Mouse (Mus musculus) embryonic stem cell, embryonic (primary cell): ENCODE measurements at regions not wholly inside any gene's neighbourhood (a gene's known extent, or its start where the extent isn't known, plus 50 kb on each side); places are given as distances from the start of the nearest gene placed in this dataset.

Source experiments
- CTCF ChIA-PET, 4 experiments: fragments of 300-600 bp in 2 of 4; fragments of 350-600 bp in 2 of 4; sonication (Branson Sonifier 250); formaldehyde crosslinking; loops; one replicate each; lab custom pipeline; 2022; ENCODE audit warnings: inconsistent platforms in 2 of 4; lab: Charles Lee
- POLR2A ChIA-PET, 4 experiments: fragments of 300-600 bp in 2 of 4; fragments of 350-600 bp in 2 of 4; sonication (Branson Sonifier 250); formaldehyde crosslinking; loops; one replicate each; lab custom pipeline; 2022; ENCODE audit warnings: antibody characterized with exemption in 4 of 4, inconsistent platforms in 1 of 4; lab: Charles Lee

DNA sequence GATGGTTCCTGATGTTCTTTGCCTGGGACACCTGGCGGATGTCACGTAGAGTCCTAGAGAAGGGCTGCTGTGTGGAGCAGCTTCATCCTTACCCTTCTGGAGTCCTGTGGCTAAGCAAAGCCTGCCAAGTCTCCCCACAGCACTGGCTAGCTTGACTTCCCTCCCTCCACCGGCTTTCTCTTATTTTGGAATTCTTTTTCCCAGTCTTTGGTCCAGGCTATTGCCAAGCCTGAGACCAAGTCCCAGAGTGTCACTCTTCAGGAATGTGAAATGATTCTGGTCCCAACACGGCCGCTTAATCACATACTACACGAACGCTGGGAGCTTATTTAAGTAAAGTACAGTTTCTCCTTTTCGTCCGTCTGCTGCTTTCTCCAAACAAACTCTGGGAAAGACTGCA is 146.4 kb downstream of the Fndc1 start:
- ChIA-PET CTCF (no interaction called here), POLR2A (no interaction called here)

DNA sequence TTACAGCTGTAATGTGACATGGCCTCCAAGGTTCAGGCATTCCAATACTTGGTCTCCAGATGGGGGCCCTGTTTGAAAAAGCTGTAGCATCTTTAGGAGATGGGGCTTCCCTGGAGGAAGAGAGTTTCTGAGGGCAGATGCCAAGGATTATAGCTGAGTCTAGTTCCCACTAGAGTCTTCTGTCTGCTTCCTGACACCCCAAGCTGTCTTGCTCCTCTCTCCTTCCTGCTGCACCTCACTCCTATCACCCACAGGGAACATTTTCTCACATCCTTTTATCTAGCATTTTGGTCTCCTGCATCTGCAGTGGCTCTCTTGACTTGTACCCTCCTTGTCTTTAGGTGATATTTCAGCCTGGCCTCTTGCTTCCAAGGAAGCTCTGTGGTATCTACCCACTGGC is 147.3 kb downstream of the Fndc1 start:
- POLR2A ChIA-PET: no interaction called here
- CTCF ChIA-PET: no interaction called here

DNA sequence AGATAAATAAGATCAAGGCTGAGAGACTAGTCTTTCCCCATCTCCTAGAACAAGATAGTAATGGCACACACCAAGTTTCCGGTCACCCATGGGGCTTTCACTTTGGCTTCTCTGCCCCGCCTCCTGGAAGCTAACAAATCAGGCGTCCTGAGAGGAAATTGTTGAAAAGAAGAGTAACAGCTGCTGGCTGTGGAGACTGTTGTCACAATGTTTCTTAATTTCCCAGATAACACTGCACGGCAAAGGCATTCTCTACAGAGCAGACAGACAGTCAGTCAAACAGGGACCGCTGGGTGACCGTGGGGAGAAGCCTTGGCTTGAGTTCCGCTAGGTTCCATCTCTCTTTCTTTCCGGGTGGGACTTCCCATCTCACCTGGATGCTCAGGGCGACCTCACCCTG is 148.2 kb downstream of the Fndc1 start:
- ChIA-PET CTCF (no interaction called here), POLR2A (no interaction called here)

DNA sequence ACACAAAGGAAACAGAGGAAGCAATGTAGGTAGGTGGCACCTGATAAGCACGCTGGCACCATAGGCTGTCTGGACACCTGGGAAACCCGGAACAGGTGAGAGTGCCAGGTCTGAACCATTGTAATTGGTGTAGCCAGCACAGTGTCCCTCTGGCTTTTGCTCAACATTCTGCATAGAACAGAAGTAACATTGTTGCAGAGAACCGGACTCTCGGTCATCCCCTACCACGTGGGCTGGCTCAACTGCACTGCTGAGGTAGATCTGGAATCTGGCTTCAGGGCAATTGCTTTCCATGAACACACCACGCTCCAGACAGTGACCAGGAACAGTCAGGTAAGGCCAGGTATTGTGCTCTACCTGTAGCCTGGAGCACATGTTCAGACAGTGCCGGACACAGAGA is 149.3 kb downstream of the Fndc1 start:
- ChIA-PET CTCF (no interaction called here), POLR2A (no interaction called here)

DNA sequence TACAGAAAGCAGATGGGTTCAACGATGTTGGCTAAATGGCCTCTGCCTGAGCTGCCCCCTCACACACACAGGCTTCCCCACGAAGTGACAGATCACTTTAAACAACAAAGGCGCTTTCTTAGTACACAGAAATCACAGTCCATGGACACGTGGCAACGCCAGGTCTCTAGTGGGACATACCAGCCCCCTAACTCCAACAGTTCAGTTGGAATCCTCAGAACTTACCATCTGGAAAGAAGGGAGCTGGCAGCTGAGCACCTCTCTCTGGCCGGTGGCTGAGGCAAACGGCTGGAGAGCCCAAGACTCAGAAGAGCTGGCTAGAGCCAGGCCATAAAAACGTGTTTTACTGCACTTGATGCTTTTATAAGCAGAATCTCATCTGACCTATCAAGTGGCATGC is 149.8 kb downstream of the Fndc1 start:
- POLR2A ChIA-PET: no interaction called here
- CTCF ChIA-PET: no interaction called here

DNA sequence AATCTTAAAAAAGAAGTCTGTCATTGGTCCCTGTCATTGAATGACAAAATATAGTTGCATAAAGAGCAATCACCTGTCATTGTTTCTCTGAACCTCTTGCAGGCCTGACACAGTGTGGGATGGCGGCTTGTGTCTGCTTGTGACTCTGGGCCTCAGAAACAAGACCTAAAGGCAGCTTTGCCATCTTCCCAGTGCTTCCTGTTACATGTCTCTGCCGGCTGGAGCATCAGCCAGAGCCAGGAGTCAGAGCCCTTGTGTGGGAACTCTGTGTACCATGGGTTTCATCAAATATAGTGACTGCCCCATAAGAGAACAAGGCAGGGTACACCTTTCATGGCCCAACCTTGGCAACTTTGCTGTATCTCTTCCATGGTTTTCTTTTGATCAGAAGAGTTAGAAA is 150.3 kb downstream of the Fndc1 start:
- ChIA-PET POLR2A (no interaction called here), CTCF (no interaction called here)

DNA sequence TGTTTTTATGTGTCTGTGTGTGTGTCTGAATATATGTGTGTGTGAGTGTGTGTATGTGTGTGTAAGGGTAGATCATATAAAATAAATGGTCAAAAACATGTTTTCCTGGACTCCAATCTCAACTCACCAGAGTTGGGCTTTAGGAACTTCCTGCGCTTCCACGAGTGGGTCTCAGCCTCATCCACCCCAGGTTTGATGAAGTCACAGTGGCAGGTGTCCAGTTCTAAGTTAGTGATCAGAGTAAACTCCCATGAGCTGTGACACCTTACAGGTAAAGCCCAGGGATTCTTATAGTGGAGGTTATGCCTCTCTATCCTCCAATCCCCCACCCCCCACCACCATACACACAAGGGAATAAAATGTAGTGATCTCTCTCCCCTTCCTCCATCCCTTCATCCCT is 152.6 kb downstream of the Fndc1 start:
- ChIA-PET POLR2A (no interaction called here), CTCF (interaction anchor here in 1 of 4 experiments (0.7 kb wide), 1 partner anchor 25 kb away, joined by 6 read pairs; no protein-coding TSS in a partner anchor)

DNA sequence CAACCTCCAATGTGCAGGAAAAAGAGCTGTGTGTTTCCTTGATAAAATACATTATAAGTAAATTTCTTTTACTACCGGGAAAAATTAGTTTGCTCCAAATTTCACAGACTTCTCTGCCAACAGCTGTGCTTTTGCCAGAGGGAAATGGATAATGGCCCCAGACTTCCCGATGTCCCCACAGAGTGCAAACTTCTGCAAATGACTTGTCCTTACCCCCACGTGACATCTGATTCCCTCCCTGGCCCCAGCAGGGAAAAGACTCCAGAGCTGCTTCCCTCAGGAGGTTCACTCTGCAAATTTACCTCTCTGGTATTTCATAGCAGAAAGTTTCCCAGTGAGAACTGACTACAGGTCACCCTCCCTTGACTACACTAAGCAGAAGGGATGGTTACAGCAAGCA is 159.3 kb downstream of the Fndc1 start:
- CTCF ChIA-PET: interaction anchor here in 2 of 4 experiments (0.6 to 0.8 kb wide), 2 partner anchors 49 to 154 kb away, joined by 3 read pairs; no protein-coding TSS in a partner anchor
- POLR2A ChIA-PET: interaction anchor here in 1 of 4 experiments (0.8 kb wide), 1 partner anchor 162 kb away, joined by 3 read pairs; no protein-coding TSS in a partner anchor

DNA sequence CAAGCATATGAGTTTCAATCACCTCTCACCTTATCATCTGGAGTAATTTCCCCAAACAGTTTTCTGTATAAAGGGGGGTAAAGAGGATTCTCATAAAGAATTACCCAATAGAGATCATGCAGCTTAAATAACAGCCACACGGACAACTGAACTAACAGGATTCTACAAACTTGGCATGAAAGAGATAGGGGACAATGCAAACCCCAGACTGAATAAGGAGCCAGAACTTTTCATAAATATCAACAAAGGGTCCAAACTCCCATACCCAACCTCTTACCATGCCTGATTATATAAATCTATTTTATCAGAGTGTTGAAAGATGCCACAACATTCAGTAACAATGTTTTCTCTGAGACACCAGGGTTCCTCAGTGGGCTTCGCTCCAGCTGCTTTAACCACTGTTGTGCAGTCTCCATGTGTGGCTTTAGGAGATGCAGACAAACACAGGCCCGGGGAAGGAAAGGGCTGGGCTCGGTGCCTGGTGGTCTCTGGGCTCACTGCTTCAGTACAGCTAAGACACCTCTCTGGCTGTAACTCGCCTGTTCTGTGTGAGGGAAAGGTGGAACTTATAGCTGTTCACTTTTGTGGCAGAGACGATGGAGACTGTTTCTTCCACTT is 160.2 kb downstream of the Fndc1 start:
- ChIA-PET POLR2A (no interaction called here), CTCF (interaction anchor here in 1 of 4 experiments (0.8 kb wide), 1 partner anchor 155 kb away, joined by 3 read pairs; no protein-coding TSS in a partner anchor)

DNA sequence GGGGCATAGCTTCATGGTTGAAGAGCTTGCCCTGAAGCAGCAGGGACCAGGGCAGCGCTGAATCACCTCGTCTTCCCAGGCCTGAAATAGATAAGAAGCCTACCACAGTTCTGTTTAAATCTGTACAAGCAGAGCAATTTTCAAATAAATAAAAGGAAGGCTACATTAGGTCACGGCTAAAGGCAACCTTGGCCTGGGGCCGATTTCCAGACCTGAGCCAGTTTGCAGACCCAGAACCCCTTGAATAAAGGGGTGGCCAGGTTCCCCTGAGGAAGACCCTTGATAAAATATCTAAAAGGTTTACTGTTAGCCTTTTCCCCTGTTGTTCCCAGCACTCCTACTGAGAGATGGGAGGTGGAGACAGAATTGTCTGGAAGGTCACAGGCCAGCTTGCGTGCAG is 160.9 kb downstream of the Fndc1 start:
- POLR2A ChIA-PET: no interaction called here
- CTCF ChIA-PET: no interaction called here

DNA sequence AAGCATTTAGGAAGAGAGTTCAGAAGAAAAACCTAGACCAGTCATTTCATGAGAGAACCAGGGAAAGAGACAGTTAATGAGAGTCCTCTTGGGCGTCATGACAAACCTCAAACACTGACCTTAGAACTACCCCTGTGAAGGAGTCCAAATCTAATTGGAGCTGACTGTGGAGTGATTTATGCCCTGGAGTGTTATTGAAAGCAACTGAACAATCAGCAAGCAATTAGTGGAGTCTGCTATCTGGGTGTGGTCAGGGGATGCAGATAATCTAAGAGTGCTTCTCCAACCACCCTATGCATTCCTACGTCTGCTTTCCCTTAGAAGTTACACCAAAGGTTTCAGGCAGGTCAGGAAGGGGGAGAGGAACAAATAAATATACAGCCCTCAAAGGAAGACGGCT is 161.4 kb downstream of the Fndc1 start:
- ChIA-PET POLR2A (no interaction called here), CTCF (no interaction called here)

DNA sequence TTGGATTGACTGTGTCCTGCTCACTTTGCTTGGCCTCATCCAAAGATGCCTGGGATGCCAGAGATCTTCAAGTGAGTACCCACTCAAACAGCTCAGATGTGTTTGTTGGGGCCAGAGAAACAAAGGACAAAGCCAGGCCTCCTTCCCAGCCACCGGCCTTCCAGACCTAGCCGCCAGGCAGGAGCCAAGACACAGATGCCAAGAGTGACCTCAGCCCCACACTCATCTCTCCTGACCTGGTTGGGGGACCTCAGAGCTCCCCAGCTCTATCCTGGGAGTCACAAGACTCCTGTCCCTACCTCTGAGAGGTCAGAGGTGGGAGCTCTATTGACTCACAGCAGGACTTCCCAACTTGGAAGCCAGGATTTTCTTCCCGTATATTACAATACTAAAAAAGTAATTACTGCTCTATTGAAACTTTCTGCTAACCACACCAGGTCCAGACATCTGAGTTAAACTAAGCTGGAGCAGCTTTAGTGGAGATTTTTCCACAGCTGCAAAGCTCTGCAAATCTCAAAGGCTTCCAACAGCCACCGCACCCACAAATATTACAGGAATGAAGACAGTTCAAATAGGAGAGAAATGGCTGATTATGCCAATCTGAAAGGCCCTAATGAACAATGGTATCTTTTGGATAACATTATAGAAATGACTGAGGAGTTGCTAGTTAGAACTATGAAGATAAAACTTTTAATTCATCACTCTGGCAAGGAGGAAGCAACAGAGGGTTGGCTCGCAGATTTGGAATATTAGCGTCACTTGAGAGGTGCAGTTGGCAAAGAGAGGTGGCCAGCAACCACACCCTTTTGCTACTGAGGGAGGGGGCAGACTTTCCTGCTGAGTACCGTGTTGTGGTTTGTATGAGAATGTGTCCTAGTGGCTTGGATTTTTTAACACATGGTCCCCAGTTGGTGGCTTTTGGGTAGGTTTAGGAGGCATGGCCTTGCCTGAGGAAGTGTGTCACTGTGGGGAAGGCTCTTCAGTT is 162.9 kb downstream of the Fndc1 start:
- CTCF ChIA-PET: no interaction called here
- POLR2A ChIA-PET: no interaction called here

DNA sequence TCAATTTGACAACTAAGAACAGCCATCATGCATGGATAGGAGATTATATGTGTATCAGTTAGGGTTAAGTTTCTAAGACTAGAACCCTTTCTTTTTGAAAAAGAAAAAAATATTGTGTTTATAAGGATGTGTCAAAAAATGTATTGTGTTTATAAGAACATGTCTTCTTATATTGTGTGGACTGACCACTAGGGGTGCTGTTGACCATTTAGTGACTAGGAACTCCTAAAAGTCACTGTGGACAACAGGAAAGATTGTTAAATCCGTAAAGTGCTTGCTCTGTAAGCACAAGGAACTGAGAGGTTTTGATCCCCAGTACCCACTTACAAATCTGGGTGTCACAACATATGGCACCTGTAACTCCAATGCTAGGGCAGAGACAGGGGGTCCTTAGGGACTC is 170.6 kb downstream of the Fndc1 start:
- CTCF ChIA-PET: interaction anchor here in 3 of 4 experiments (0.6 to 0.7 kb wide), 3 partner anchors 16 to 890 kb away, joined by 3 read pairs; no protein-coding TSS in a partner anchor

DNA sequence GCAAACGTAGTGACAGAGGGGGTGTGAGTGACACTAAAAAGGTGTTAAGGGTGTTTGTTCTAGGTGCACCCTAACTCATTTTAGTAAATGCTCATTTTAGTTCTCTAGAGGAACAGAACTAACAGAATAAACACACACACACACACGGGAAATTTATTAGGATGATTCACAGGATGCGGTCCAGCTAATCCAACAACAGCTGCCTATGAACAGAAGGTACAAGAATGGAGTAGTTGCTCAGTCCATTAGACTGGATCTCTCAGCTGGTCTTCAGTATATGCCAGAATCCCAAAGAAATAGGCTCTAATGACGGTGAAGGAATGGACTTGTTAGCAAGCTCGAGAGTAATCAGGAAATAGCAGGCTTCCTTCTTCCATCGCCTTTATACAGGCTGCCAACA is 171.1 kb downstream of the Fndc1 start:
- ChIA-PET POLR2A (no interaction called here), CTCF (interaction anchor here in 2 of 4 experiments (0.5 to 0.6 kb wide), 3 partner anchors 41 to 601 kb away, joined by 3 read pairs; no protein-coding TSS in a partner anchor)

More for the DNA sequence above, 170.6 kb downstream of the Fndc1 start:
- POLR2A ChIA-PET: interaction anchor here in 1 of 4 experiments (1.2 kb wide), 1 partner anchor 11 kb away, joined by 3 read pairs; no protein-coding TSS in a partner anchor

DNA sequence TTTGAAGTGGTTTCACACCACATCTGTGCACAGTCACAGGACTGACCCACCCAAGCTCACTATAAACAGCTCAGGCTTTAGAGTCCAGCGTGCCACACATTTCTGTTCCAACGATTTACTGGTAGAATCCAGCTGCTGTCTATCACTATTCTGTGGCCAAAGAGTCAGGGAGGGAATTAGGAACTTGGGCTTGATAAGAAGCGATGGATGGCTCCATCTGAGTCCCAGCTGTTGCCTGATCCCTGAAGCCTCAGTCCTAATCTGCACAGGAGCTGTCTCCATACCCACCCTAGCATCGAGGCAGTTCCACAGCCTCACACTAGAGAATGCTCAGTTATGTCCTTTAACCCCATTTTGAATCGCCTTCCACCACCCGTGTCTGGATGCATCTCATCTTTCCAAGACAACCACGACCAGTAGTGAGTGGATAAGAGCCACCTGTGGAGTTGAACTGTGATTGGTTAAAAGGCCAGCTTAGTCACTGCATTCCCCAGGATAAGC is 173.0 kb downstream of the Fndc1 start:
- CTCF ChIA-PET: interaction anchor here in 3 of 4 experiments (0.5 to 0.8 kb wide), 5 partner anchors 10 to 330 kb away, joined by 3 to 5 read pairs (median 3); no protein-coding TSS in a partner anchor
- POLR2A ChIA-PET: no interaction called here

DNA sequence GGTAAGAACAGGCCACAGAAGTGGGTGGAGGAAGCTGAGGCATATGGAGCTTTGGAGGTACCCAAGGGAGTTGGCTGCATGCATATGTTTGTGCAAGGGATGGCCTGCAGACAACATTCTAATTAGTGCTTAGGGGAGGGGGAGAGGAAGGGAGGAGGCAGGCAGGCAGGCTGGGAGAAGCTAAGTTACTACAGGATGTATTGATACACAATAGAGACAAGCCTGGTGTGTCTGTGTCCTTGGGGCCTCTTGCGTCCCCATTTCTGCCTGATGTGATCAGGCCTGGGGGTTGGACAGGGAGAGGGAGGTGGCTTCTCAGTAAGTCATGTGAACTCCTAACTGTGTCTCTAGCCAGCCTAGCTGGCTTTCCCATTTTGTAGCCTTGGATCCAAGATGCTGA is 175.1 kb downstream of the Fndc1 start:
- ChIA-PET POLR2A (no interaction called here), CTCF (interaction anchor here in 1 of 4 experiments (1.0 to 1.3 kb wide), 2 partner anchors 10 to 170 kb away, joined by 3 to 4 read pairs; no protein-coding TSS in a partner anchor)

DNA sequence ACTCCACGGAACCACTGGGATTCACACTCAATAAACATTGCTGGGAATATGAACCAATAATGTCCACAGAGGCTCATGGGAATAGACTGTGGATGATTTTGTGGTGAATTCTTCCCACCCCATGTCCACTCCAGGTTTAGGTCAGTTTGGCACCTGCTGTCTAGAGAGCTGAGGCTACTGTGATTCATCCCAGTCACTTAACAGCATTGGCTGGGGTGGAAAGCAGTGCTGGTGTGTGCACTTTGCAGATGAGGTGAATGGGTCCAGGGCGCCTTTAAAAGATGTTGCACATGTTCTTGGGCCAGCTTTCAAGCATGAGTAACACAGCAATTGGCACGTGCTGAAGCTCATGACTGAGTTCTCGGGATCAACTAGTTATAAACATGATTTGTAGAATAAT is 176.7 kb downstream of the Fndc1 start:
- CTCF ChIA-PET: no interaction called here
- POLR2A ChIA-PET: no interaction called here

DNA sequence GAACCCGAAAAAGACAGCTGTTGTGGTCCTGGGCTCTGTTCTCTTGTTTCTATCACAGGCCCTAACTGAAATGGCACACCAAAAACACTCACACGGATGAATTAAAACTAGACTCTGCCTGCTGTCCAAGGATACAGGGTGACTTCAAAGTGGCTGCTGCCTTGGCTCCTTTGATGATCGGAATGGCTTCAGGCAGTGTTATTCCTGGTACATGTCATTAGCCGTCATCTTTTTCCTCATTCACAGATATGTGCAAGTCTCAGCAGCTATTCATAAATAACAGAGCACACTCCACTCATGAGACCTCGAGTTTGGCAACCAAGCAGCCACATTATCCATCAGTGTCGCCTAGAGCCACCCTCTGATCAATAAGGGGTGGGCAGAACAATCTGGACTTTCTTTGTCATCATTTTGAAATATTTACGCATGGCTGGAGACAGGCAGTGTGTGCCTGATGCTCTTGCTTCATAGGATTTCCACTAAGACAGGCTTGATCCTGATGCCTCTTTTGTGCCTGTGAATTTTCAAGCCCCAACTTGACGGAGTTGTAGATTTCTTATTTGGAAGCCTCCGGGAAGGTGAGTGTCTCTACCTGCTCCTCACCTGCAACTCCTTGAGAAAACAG is 182.1 kb downstream of the Fndc1 start:
- POLR2A ChIA-PET: interaction anchor here in 1 of 4 experiments (1.0 kb wide), 1 partner anchor 12 kb away, joined by 3 read pairs; no protein-coding TSS in a partner anchor
- CTCF ChIA-PET: no interaction called here

DNA sequence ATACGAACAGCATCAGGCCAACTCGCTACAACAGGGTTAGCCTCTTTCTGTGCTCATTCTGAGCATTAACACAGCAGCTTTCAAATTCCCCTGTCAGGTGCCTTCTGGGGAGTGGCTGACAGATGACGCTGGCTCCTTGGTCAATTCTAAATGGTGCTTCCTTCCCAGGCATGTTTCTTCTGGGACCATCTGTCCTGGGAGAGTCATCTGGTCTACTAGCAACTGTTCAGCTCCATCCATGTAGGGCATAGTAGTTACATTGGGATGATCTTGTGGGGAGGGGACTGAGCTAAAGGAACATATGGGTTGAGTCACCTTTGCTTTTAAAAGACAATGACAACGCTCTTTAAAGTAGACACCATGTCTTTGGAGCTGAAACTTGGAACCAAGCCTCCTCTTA is 183.5 kb downstream of the Fndc1 start:
- CTCF ChIA-PET: no interaction called here
- POLR2A ChIA-PET: no interaction called here
